Mouse (Mus musculus) bone marrow macrophage, adult 2 months (primary cell): Measurements from ENCODE around the gene A030003K21Rik. TPM values are rescaled to one million over a fixed set of nuclear protein-coding genes. Genes with fewer than 3 reads are reported as not detected.
"Not testable (repeated sequence)": the region's sequence is repeated elsewhere in the genome, so short reads cannot be mapped to it uniquely, and the experiment has no call there.

Experiments
- H3K27ac ChIP-seq: 2 replicates; pipeline ENCODE4 v1.5.1; 2012; ENCODE audit warnings: low read depth, low read length; ENCODE audit not compliant: insufficient read depth
- H3K4me1 ChIP-seq: 2 replicates; pipeline ENCODE4 v1.6.1; 2012; ENCODE audit warnings: low read length; ENCODE audit not compliant: control insufficient read depth, insufficient read depth
- H3K4me3 ChIP-seq: 2 replicates; pipeline ENCODE4 v1.5.1; 2012; ENCODE audit warnings: mild to moderate bottlenecking, low read length, moderate library complexity; ENCODE audit not compliant: insufficient read depth
- CTCF ChIP-seq: IDR thresholded peaks from 2 replicates; pipeline ENCODE4 v1.5.1; 2012; ENCODE audit warnings: low read depth, mild to moderate bottlenecking, low read length, moderate library complexity
- POLR2A ChIP-seq: IDR thresholded peaks from 2 replicates; pipeline ENCODE4 v1.6.1; 2012; ENCODE audit warnings: mild to moderate bottlenecking, low read depth, low read length, borderline replicate concordance
- polyA plus RNA-seq: library from polyadenylated mRNA; stranded (reverse); fragments of >200 nt; gene quantifications from 2 replicates; pipeline ENCODE4 v1.2.4, GENCODE M21; 2012; ENCODE audit not compliant: missing spikeins, insufficient read depth, insufficient read length

The A030003K21Rik gene
- polyA plus RNA-seq, 1 experiment: not detected

GRCm38 (mm10) chr1:82972046-82972445 lies 28.9 kb upstream of the A030003K21Rik start:
- TF ChIP-seq CTCF (no peak), POLR2A (no peak)
- Histone ChIP-seq H3K4me1 (peaks cover 5% of the 10 kb centered on the region), H3K27ac (no peak overlapping the region), H3K4me3 (no peak overlapping the region)

DNA sequence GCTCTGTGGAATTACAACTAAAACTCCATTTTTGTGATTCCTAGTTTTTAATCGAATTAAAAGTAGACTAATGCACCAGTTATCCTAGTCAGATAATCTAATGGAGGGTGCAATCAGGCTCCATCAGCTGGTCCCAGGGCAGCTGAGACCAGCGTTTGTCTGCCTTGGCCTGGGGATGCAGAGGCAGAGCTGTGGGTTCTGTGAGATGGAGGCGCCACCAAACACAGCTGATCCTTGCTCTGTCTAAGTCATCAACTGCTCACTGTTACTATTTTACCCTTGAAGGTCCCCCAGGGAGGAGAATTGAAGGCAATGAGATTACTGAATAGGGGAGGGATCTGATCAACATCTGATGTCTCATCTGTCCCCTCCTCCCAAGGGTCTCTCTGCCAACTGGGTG lies 23.2 kb upstream of the A030003K21Rik start:
- no peak for TF ChIP-seq POLR2A
- TF ChIP-seq CTCF: no peak
- Histone ChIP-seq H3K27ac (no peak overlapping the region), H3K4me3 (no peak overlapping the region), H3K4me1 (no peaks in the 10 kb centered on the region)

GRCm38 (mm10) chr1:82959870-82960385 lies 16.7 kb upstream of the A030003K21Rik start, which contains the start of gene Gm47955:
TSS of gene Gm47955 (plus strand) at chr1:82960286.
- no peak within 1 kb of the TSS for H3K4me3 ChIP-seq
- H3K27ac ChIP-seq: no peak within 1 kb of the TSS
- no peaks in the 10 kb centered on the region for H3K4me1 ChIP-seq
- no peak for TF ChIP-seq POLR2A
- no peak for TF ChIP-seq CTCF

DNA sequence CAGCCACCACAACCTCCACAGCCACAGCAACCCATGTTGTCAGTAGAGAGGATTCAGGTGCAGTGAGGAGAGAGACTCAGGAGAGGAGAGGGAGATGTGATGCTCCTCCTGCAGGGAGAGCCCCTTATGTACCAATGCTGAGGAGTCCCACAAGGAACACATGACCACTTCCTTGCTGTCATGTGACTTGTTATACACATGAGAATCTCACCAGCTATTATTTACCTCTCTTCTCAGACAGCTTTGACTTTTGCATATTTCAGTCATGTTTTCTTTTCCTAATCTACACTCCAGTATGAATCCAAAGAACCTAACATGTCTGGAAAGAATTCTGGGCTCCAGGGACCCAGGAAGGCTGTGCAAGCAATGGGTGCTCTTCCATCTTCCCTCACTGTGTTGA lies 12.7 kb upstream of the A030003K21Rik start, which contains the start of gene Gm7544:
Gm7544 (minus strand) TSS at position 101 of the 400 bp plus-strand sequence.
- H3K4me1 ChIP-seq, H3K27ac ChIP-seq, H3K4me3 ChIP-seq: not testable (repeated sequence)

DNA sequence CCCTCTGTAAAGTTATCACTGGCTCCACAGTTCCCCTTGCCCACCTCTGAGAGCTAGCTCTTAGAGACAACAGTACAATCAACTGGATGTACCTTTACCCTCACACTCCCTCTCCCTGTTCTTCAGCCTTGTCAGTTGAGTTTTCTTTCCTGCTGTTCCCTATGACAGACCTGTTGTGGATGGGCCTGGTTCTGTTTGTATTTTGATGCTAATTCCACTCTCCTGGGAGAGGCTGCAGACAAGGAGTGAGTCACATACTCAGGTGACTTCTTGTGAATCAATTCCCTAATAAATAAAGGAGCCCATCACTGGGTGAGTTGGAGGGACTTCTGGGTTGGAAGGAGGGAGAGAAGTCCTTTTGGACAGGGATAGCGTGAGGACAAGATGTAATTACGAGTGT lies 5.4 kb upstream of the A030003K21Rik start:
- no peak overlapping the region for H3K27ac ChIP-seq

GRCm38 (mm10) chr1:82946029-82946428 lies 2.8 kb upstream of the A030003K21Rik start:
- not testable (repeated sequence) for H3K27ac ChIP-seq, H3K4me3 ChIP-seq, H3K4me1 ChIP-seq

More for the DNA sequence above, 5.4 kb upstream of the A030003K21Rik start:
- Histone ChIP-seq H3K4me1 (peaks cover 3% of the 10 kb centered on the region), H3K4me3 (no peak overlapping the region)
- TF ChIP-seq POLR2A (no peak), CTCF (no peak)

GRCm38 (mm10) chr1:82942505-82942904 lies 683 bp downstream of the A030003K21Rik start:
- not testable (repeated sequence) for H3K4me3 ChIP-seq, H3K4me1 ChIP-seq, H3K27ac ChIP-seq

- no peak overlapping the region for H3K4me3 ChIP-seq
- H3K27ac ChIP-seq: no peak overlapping the region
- TF ChIP-seq POLR2A (no peak), CTCF (no peak)
- H3K4me1 ChIP-seq: no peaks in the 10 kb centered on the region
Measured at GRCm38 (mm10) chr1:82938666-82939065, 4.5 kb downstream of the A030003K21Rik start.

GRCm38 (mm10) chr1:82931326-82931725 lies 11.9 kb downstream of the A030003K21Rik start, which contains the start of gene Gm6217:
TSS of gene Gm6217 (minus strand) at chr1:82931399.
- H3K4me1 ChIP-seq, H3K27ac ChIP-seq, H3K4me3 ChIP-seq: not testable (repeated sequence)

GRCm38 (mm10) chr1:82930558-82930957 lies 12.6 kb downstream of the A030003K21Rik start:
- not testable (repeated sequence) for H3K27ac ChIP-seq, H3K4me1 ChIP-seq, H3K4me3 ChIP-seq

- Histone ChIP-seq H3K4me1 (peaks cover 11% of the 10 kb centered on the region), H3K27ac (peak within 1 kb of the TSS; percentile 82), H3K4me3 (peak within 1 kb of the TSS; percentile 34; the same call in 1 of the 2 replicates)
- TF ChIP-seq POLR2A (no peak), CTCF (no peak)
Measured at GRCm38 (mm10) chr1:82924650-82925049, 18.5 kb downstream of the A030003K21Rik start, which contains the start of gene A030014E15Rik. TSS of gene A030014E15Rik (plus strand) at chr1:82924917.

- not testable (repeated sequence) for H3K4me3 ChIP-seq, H3K27ac ChIP-seq
- peaks cover 10% of the 10 kb centered on the region for H3K4me1 ChIP-seq
Measured at GRCm38 (mm10) chr1:82913434-82913833, 29.8 kb downstream of the A030003K21Rik start.
